Mouse (Mus musculus) c-Kit-positive CD71-positive TER-119-positive erythroid progenitor cells, embryonic 14.5 days (primary cell): ENCODE data around the gene Dbx1.

ENCODE experiments used
- DNase-seq: peaks from one replicate; pipeline ENCODE4 v3.0.0-alpha.2; 2013; ENCODE audit warnings: low spot score

The Dbx1 gene

GRCm38 (mm10) chr7:49636491-49637115 lies at the start of gene Dbx1:
Gene Dbx1 (minus strand): TSS chr7:49636849.
- no peak for DNase-seq

GRCm38 (mm10) chr7:49678826-49679377 lies 42.3 kb upstream of the Dbx1 start:
- DNase-seq = no peak

GRCm38 (mm10) chr7:49678100-49678825 lies 41.6 kb upstream of the Dbx1 start:
- DNase-seq = no peak

- no peak for DNase-seq
Observed at GRCm38 (mm10) chr7:49677166-49677565, 40.5 kb upstream of the Dbx1 start.

GRCm38 (mm10) chr7:49676627-49677026 lies 40.0 kb upstream of the Dbx1 start:
- DNase-seq = no peak

GRCm38 (mm10) chr7:49668260-49668857 lies 31.7 kb upstream of the Dbx1 start:
- DNase-seq = no peak

GRCm38 (mm10) chr7:49663575-49663974 lies 26.9 kb upstream of the Dbx1 start:
- DNase-seq = no peak

GRCm38 (mm10) chr7:49662492-49663026 lies 25.9 kb upstream of the Dbx1 start:
- DNase-seq = no peak

- DNase-seq = no peak
Observed at GRCm38 (mm10) chr7:49661811-49662491, 25.3 kb upstream of the Dbx1 start.

- DNase-seq = no peak
Observed at GRCm38 (mm10) chr7:49640709-49641305, 4.2 kb upstream of the Dbx1 start.

GRCm38 (mm10) chr7:49639864-49640708 lies 3.4 kb upstream of the Dbx1 start:
- no peak for DNase-seq

- DNase-seq = no peak
Observed at GRCm38 (mm10) chr7:49638941-49639776, 2.5 kb upstream of the Dbx1 start.

- DNase-seq = no peak
Observed at GRCm38 (mm10) chr7:49637851-49638663, 1.4 kb upstream of the Dbx1 start.

- DNase-seq = no peak
Observed at GRCm38 (mm10) chr7:49637281-49637680, 632 bp upstream of the Dbx1 start.

GRCm38 (mm10) chr7:49635971-49636370 lies 678 bp downstream of the Dbx1 start:
- no peak for DNase-seq

- DNase-seq = no peak
Observed at GRCm38 (mm10) chr7:49635074-49635621, 1.5 kb downstream of the Dbx1 start.

- DNase-seq = no peak
Observed at GRCm38 (mm10) chr7:49634291-49635073, 2.2 kb downstream of the Dbx1 start.
